Mouse (Mus musculus) C2C12 (cell line): ENCODE results near the gene Klhl32. TPM values are rescaled to one million over a fixed set of nuclear protein-coding genes. Genes with fewer than 3 reads are reported as not detected.

Experiments used
- H3K27me3 ChIP-seq: one replicate; pipeline ENCODE4 v1.6.1; 2011; ENCODE audit not compliant: control insufficient read depth, insufficient read depth, insufficient read length
- H3K36me3 ChIP-seq: one replicate; pipeline ENCODE4 v1.6.1; 2011; ENCODE audit not compliant: control insufficient read depth, insufficient read depth
- H3K4me3 ChIP-seq: one replicate; pipeline ENCODE4 v1.5.1; 2011; ENCODE audit warnings: mild to moderate bottlenecking, control low read depth; ENCODE audit not compliant: poor library complexity, insufficient read depth, severe bottlenecking
- H3K79me2 ChIP-seq: one replicate; pipeline ENCODE4 v1.6.1; 2011; ENCODE audit not compliant: control insufficient read depth, insufficient read depth
- H3K79me3 ChIP-seq: one replicate; pipeline ENCODE4 v1.6.1; 2011; ENCODE audit warnings: low read depth, control low read depth
- H3ac ChIP-seq: one replicate; pipeline ENCODE3; 2011; ENCODE audit warnings: low read depth; ENCODE audit not compliant: control insufficient read depth, insufficient read length
- CEBPB ChIP-seq: IDR thresholded peaks from one replicate; pipeline ENCODE4 v1.6.1; 2011; ENCODE audit warnings: low read depth, mild to moderate bottlenecking, control low read depth, moderate library complexity
- CTCF ChIP-seq: IDR thresholded peaks from one replicate; pipeline ENCODE4 v1.5.1; 2011; ENCODE audit not compliant: control insufficient read depth, insufficient read depth, insufficient read length
- FOSL1 ChIP-seq: IDR thresholded peaks from one replicate; pipeline ENCODE4 v1.8.0; 2011; ENCODE audit warnings: mild to moderate bottlenecking, low read length; ENCODE audit not compliant: poor library complexity, insufficient read depth, severe bottlenecking
- MAX ChIP-seq: IDR thresholded peaks from one replicate; pipeline ENCODE4 v1.6.1; 2011; ENCODE audit warnings: mild to moderate bottlenecking, control low read depth
- MYOD1 ChIP-seq: IDR thresholded peaks from one replicate; pipeline ENCODE4 v1.6.1; 2011; ENCODE audit warnings: low read depth; ENCODE audit not compliant: control insufficient read depth, insufficient read length
- MYOG ChIP-seq: IDR thresholded peaks from one replicate; pipeline ENCODE4 v1.6.1; 2011; ENCODE audit not compliant: control insufficient read depth, insufficient read length; ENCODE audit errors: extremely low read depth
- USF1 ChIP-seq: IDR thresholded peaks from one replicate; pipeline ENCODE4 v1.6.1; 2011; ENCODE audit warnings: low read depth, mild to moderate bottlenecking, control low read depth, moderate library complexity
- long read RNA-seq, 2 experiments: library from polyadenylated mRNA; unstranded; transcript quantifications; one replicate each; pipeline ENCODE4 v2.0.0; 2019 to 2020
- polyA plus RNA-seq: library from polyadenylated mRNA; unstranded; fragments of >200 nt; fragmentation: generic; extraction: Trizol; gene quantifications from one replicate; pipeline ENCODE4 v1.2.1, GENCODE M21; 2012; ENCODE audit warnings: missing spikeins

Klhl32 gene
- 0.06 TPM for polyA plus RNA-seq
- long read RNA-seq, experiment 1: 0 reads
- long read RNA-seq, experiment 2, full-length matches to known transcripts: 1 of 1 reads
- long read RNA-seq, experiment 2, partial matches to known transcripts: 0 of 1 reads
- long read RNA-seq, experiment 2, other reads (novel, unspliced or antisense): 0 of 1 reads

- Histone ChIP-seq H3K36me3 (no peaks in the 10 kb centered on the region), H3ac (peak within 1 kb of the TSS; percentile 16), H3K79me3 (no peaks in the 10 kb centered on the region), H3K79me2 (no peaks in the 10 kb centered on the region), H3K4me3 (peak within 1 kb of the TSS; percentile 11), H3K27me3 (no peaks in the 10 kb centered on the region)
- TF ChIP-seq CEBPB: no peak
- TF ChIP-seq MAX: no peak
- no peak for TF ChIP-seq USF1
- no peak for TF ChIP-seq MYOG
- no peak for TF ChIP-seq FOSL1
- TF ChIP-seq MYOD1: no peak
- TF ChIP-seq CTCF: no peak
Measured at GRCm38 (mm10) chr4:24850401-24851325, at the start of gene Klhl32. Gene Klhl32 (minus strand): TSS chr4:24851124.

GRCm38 (mm10) chr4:24899146-24899545 is 48.2 kb upstream of the Klhl32 start:
- TF ChIP-seq MYOG: no peak
- no peak for TF ChIP-seq CEBPB
- no peak for TF ChIP-seq CTCF
- TF ChIP-seq MYOD1: no peak
- no peak for TF ChIP-seq USF1
- no peak for TF ChIP-seq MAX
- TF ChIP-seq FOSL1: no peak
- peaks cover 31% of the 10 kb centered on the region for H3K36me3 ChIP-seq
- H3ac ChIP-seq: peak overlapping the region; percentile 24
- H3K79me3 ChIP-seq: peaks cover 24% of the 10 kb centered on the region
- H3K27me3 ChIP-seq: no peaks in the 10 kb centered on the region
- peak overlapping the region; percentile 82 for H3K4me3 ChIP-seq
- peaks cover 31% of the 10 kb centered on the region for H3K79me2 ChIP-seq

GRCm38 (mm10) chr4:24898636-24899035 is 47.7 kb upstream of the Klhl32 start:
- H3K4me3 ChIP-seq: peak overlapping the region; percentile 82
- peaks cover 31% of the 10 kb centered on the region for H3K79me2 ChIP-seq
- peaks cover 31% of the 10 kb centered on the region for H3K36me3 ChIP-seq
- TF ChIP-seq MYOG: no peak
- no peak for TF ChIP-seq MYOD1
- no peak for TF ChIP-seq CEBPB
- no peak for TF ChIP-seq USF1
- no peak for TF ChIP-seq FOSL1
- TF ChIP-seq CTCF: no peak
- no peak for TF ChIP-seq MAX
- H3ac ChIP-seq: peak overlapping the region; percentile 61
- H3K27me3 ChIP-seq: no peaks in the 10 kb centered on the region
- peaks cover 24% of the 10 kb centered on the region for H3K79me3 ChIP-seq

GRCm38 (mm10) chr4:24897851-24898515 is 47.1 kb upstream of the Klhl32 start, which contains the start of gene Ndufaf4:
Gene Ndufaf4 (plus strand): TSS chr4:24898083.
- Histone ChIP-seq H3K79me2 (peaks cover 31% of the 10 kb centered on the region), H3ac (peak within 1 kb of the TSS; percentile 83), H3K27me3 (no peaks in the 10 kb centered on the region), H3K79me3 (peaks cover 24% of the 10 kb centered on the region), H3K4me3 (peak within 1 kb of the TSS; percentile 82), H3K36me3 (peaks cover 26% of the 10 kb centered on the region)
- peak; percentile 16 for TF ChIP-seq USF1
- TF ChIP-seq FOSL1: no peak
- peak; percentile 89 for TF ChIP-seq MAX
- TF ChIP-seq CEBPB: peak; percentile 36
- TF ChIP-seq MYOD1: no peak
- no peak for TF ChIP-seq MYOG
- TF ChIP-seq CTCF: peak; percentile 99

GRCm38 (mm10) chr4:24897351-24897750 is 46.4 kb upstream of the Klhl32 start:
- no peak for TF ChIP-seq MAX
- no peak for TF ChIP-seq MYOG
- TF ChIP-seq FOSL1: no peak
- TF ChIP-seq USF1: no peak
- no peak for TF ChIP-seq CTCF
- TF ChIP-seq CEBPB: no peak
- no peak for TF ChIP-seq MYOD1
- H3K79me3 ChIP-seq: peaks cover 24% of the 10 kb centered on the region
- H3ac ChIP-seq: peak overlapping the region; percentile 40
- no peaks in the 10 kb centered on the region for H3K27me3 ChIP-seq
- peaks cover 31% of the 10 kb centered on the region for H3K79me2 ChIP-seq
- peaks cover 20% of the 10 kb centered on the region for H3K36me3 ChIP-seq
- H3K4me3 ChIP-seq: peak overlapping the region; percentile 82
